ENCODE assay signal across 8 mouse cellular contexts in the genomic region with DNA sequence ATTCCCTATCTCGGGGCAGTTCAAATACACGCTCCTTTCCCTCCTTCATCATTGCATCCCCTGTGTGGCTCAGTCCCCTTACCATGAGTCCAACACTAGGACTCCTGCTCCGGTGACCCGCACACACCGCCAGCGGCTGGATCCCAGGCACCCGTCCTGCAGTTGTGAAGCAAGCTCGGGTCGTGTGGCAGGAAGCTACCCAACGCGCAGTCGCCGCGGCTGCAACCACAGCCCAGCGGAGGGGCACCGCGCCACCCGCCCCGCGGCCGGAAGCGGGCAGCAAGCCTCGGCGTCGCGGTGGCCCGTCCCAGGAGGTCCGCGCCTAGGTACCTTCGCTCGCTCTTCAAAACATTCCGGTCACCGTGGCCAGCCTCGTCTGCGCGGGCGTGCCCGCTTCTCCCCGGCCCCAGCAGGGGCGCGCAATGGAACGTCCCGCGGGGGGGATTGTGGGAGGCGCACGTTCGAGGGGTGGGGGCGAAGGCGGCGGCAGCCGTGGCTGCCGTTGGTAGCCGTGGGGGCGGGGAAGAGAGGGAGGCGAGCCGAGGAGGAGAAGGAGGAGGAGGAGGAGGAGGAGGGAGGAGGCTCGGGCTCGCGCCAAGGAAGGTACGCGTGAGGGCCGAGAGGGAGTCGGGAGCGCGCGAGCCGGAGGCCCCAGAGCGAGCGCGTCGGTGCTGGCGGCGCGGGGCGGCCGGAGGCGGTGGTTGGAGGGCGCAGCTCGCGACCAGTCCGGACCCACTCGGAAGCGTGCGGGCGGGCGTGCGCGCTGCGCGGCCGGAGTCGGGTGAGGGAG. TPM values are rescaled to one million over a fixed set of nuclear protein-coding genes. Genes with fewer than 3 reads are reported as not detected.
DNase-seq lines count a peak whose midpoint lies in the region; ATAC-seq and TF ChIP-seq lines count a peak whose summit lies in the region.

No protein-coding gene starts in this region.

- peak overlapping the region; percentile 69 for H3K4me2 ChIP-seq in forebrain, embryonic 15.5 days (replicated peaks)
- peak overlapping the region; percentile 62 for H3K4me2 ChIP-seq in neural tube, embryonic 15.5 days

- no peaks in the 10 kb centered on the region for H3K9me3 ChIP-seq in G1E (replicated peaks)
- H3K9me3 ChIP-seq in forebrain, embryonic 15.5 days = no peaks in the 10 kb centered on the region
- no peaks in the 10 kb centered on the region for H3K9me3 ChIP-seq in neural tube, embryonic 15.5 days (replicated peaks)

- H3K4me1 ChIP-seq in G1E (ENCODE audit: insufficient read depth, low read depth, low read length) = peaks cover 38% of the 10 kb centered on the region
- H3K4me1 ChIP-seq in forebrain, embryonic 15.5 days = peaks cover 44% of the 10 kb centered on the region
- peaks cover 8% of the 10 kb centered on the region for H3K4me1 ChIP-seq in lung, adult 2 months (ENCODE audit: control insufficient read depth, insufficient read depth, low read length)
- peaks cover 43% of the 10 kb centered on the region for H3K4me1 ChIP-seq in neural tube, embryonic 15.5 days

- peak overlapping the region; percentile 98 for H3K27ac ChIP-seq in forebrain, embryonic 15.5 days (replicated peaks)
- H3K27ac ChIP-seq in neural tube, embryonic 15.5 days (replicated peaks) = peak overlapping the region; percentile 100

- peak; percentile 93 for TF ChIP-seq POLR2A in lung, adult 2 months (IDR thresholded peaks at IDR 0.05; ENCODE audit: borderline replicate concordance, extremely low read depth, low read depth, low read length)

- DNase-seq in G1E (ENCODE audit: low spot score) = peak; percentile 88
- peak; percentile 86 for DNase-seq in cerebellum, adult 11 months
- peak; percentile 84 for DNase-seq in heart, postnatal 25 days (ENCODE audit: low spot score)
- DNase-seq in layer of hippocampus, adult 18-20 months (ENCODE audit: low spot score in 2 of 2) = peak; percentile 79 to 83
- DNase-seq in lung, adult 2 months = peak; percentile 87
- DNase-seq in testis, postnatal 10 days (ENCODE audit: low spot score) = peak; percentile 96

- peak; percentile 65 for ATAC-seq in G1E (ENCODE audit: extremely low read depth, insufficient number of reproducible peaks, low FRiP score, poor library complexity, severe bottlenecking)
- ATAC-seq in forebrain, embryonic 15.5 days (replicated peaks) = peak; percentile 92
- peak; percentile 93 for ATAC-seq in neural tube, embryonic 15.5 days (ENCODE audit: low FRiP score)

- intact Hi-C loops in heart, postnatal 25 days (cut with DNase I) = no loop called here

- H3K4me3 ChIP-seq in G1E (ENCODE audit: low read depth, low read length) = peak overlapping the region; percentile 93
- H3K4me3 ChIP-seq in forebrain, embryonic 15.5 days = peak overlapping the region; percentile 98
- H3K4me3 ChIP-seq in lung, adult 2 months (replicated peaks; ENCODE audit: extremely low read depth, low read depth, low read length) = peak overlapping the region; percentile 92
- H3K4me3 ChIP-seq in neural tube, embryonic 15.5 days (replicated peaks) = peak overlapping the region; percentile 92

- no peak for TF ChIP-seq CTCF in G1E (IDR thresholded peaks at IDR 0.05; ENCODE audit: low read depth, low read length)
- TF ChIP-seq CTCF in lung, adult 2 months (IDR thresholded peaks at IDR 0.05; ENCODE audit: insufficient read depth, low read length) = no peak

- under 1% methylated on average over 74 of the region's 92 CpGs for WGBS in forebrain, embryonic 15.5 days
- under 1% methylated on average over 67 of the region's 92 CpGs for WGBS in lung, adult 2 months
- under 1% methylated on average over 69 of the region's 92 CpGs for WGBS in neural tube, embryonic 15.5 days

- H3K9ac ChIP-seq in forebrain, embryonic 15.5 days (replicated peaks) = peak overlapping the region; percentile 97
- peak overlapping the region; percentile 95 for H3K9ac ChIP-seq in neural tube, embryonic 15.5 days (replicated peaks)

- peaks cover 35% of the 10 kb centered on the region for H3K36me3 ChIP-seq in G1E (replicated peaks)
- H3K36me3 ChIP-seq in forebrain, embryonic 15.5 days = no peaks in the 10 kb centered on the region
- no peaks in the 10 kb centered on the region for H3K36me3 ChIP-seq in neural tube, embryonic 15.5 days

- H3K27me3 ChIP-seq in G1E (ENCODE audit: insufficient read depth, low read length) = no peaks in the 10 kb centered on the region
- no peaks in the 10 kb centered on the region for H3K27me3 ChIP-seq in forebrain, embryonic 15.5 days
- no peaks in the 10 kb centered on the region for H3K27me3 ChIP-seq in neural tube, embryonic 15.5 days (replicated peaks)

RNA-seq across cellular contexts. Expression of gene Ash1l, which starts 0.4 kb away (rescaled TPM):
- total RNA-seq in G1E (2014; fragmentation: Nextera tagmentation) = 67.0 and 69.0 TPM in 2 replicates
- total RNA-seq in G1E (2017) = 19.5 and 24.3 TPM in 2 replicates
- 2.7 and 3.7 TPM in 2 replicates for polyA plus RNA-seq in G1E (2012)
- polyA plus RNA-seq in forebrain, embryonic 15.5 days (2015; fragmentation: Nextera tagmentation; extraction: Ambion mirVana) = 23.5 and 23.7 TPM in 2 replicates
- 10 to 100 TPM; 32.0 to 37.0 TPM for total RNA-seq in heart, postnatal 25 days (2021)
- total RNA-seq in layer of hippocampus, adult 18-20 months (2021) = 10 to 100 TPM; 85.4 to 89.7 TPM
- polyA plus RNA-seq in lung, adult 2 months (2012; rRNA removed) = 7.4 and 11.7 TPM in 2 replicates
- polyA plus RNA-seq in neural tube, embryonic 15.5 days (2015; fragmentation: Nextera tagmentation; extraction: Ambion mirVana) = 19.1 and 19.4 TPM in 2 replicates

RNA-seq across cellular contexts. Expression of gene Dap3, which starts 1.0 kb away (rescaled TPM):
- total RNA-seq in G1E (2014; fragmentation: Nextera tagmentation) (77.9 and 106 TPM in 2 replicates), G1E (2017) (141 and 157 TPM in 2 replicates)
- polyA plus RNA-seq in G1E (2012) = 99.4 and 157 TPM in 2 replicates
- polyA plus RNA-seq in forebrain, embryonic 15.5 days (2015; fragmentation: Nextera tagmentation; extraction: Ambion mirVana) = 163 and 167 TPM in 2 replicates
- 100 to 1,000 TPM; 138 to 145 TPM for total RNA-seq in heart, postnatal 25 days (2021)
- total RNA-seq in layer of hippocampus, adult 18-20 months (2021) = 100 to 1,000 TPM; 111 to 118 TPM
- 23.5 and 28.9 TPM in 2 replicates for polyA plus RNA-seq in lung, adult 2 months (2012; rRNA removed)
- 144 TPM in 2 replicates for polyA plus RNA-seq in neural tube, embryonic 15.5 days (2015; fragmentation: Nextera tagmentation; extraction: Ambion mirVana)

RNA-seq across cellular contexts. Expression of gene Msto1, which starts 36.2 kb away (rescaled TPM):
- total RNA-seq in G1E (2014; fragmentation: Nextera tagmentation) (20.7 and 24.5 TPM in 2 replicates), G1E (2017) (39.0 and 40.8 TPM in 2 replicates)
- polyA plus RNA-seq in G1E (2012) = 31.6 and 35.0 TPM in 2 replicates
- 42.2 and 45.2 TPM in 2 replicates for polyA plus RNA-seq in forebrain, embryonic 15.5 days (2015; fragmentation: Nextera tagmentation; extraction: Ambion mirVana)
- total RNA-seq in heart, postnatal 25 days (2021) = 10 to 100 TPM; 14.3 to 14.7 TPM
- total RNA-seq in layer of hippocampus, adult 18-20 months (2021) = 10 to 100 TPM; 21.6 to 21.9 TPM
- 24.7 and 33.7 TPM in 2 replicates for polyA plus RNA-seq in lung, adult 2 months (2012; rRNA removed)
- polyA plus RNA-seq in neural tube, embryonic 15.5 days (2015; fragmentation: Nextera tagmentation; extraction: Ambion mirVana) = 48.6 and 49.2 TPM in 2 replicates

Comparison
In these comparisons a context has a peak if more than half of its experiments do, and no peak if none do; other contexts are left out.
1. Peak in every context shown above with its lines: DNase-seq, ATAC-seq, H3K4me3 ChIP-seq and H3K27ac ChIP-seq.